Mouse (Mus musculus): ENCODE data around the gene Olfr433.
"Not testable (repeated sequence)": the region's sequence is repeated elsewhere in the genome, so short reads cannot be mapped to it uniquely, and the experiment has no call there.

DNA sequence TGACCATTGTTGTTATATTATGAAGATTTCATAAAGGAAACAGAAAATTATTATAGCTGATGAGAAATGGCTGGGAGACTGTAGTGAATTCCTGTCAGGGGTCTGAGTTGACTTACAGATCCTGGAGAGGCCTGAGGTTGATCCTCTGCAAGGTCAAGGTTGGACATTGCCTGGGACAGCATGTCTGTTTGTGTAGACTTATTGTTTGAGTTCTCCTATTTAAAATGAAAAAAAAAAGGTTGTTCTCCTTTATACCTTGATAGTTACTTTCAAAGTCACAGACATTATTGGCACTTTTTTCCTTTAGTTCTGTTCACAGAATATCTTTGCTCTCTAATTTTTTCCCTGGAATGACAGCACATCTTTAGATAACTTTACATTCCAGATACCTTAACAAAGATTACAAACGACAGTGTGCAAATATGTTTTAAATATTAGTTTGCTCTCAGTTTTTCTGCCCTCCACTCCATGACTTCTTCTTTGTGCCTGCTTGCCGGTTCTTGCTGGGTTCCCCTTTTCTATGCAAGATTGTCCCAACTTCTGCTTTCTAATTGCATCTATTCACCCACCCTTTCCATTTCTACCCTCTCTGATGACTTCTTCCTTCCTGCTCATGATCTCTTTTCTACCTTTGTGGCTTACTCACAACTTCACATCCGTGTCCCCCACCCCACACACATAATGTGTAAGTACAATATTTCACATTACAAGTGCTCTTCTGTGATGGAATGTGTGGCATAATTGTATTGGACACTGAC, 36.0 kb upstream of the Olfr433 start:
- TF ChIP-seq GATA1 (IDR thresholded peaks at IDR 0.05; ENCODE audit: low read depth, low read length); POLR2A (IDR thresholded peaks at IDR 0.05; ENCODE audit: control insufficient read depth in 1 of 2, insufficient read depth in 1 of 2, low read depth in 1 of 2, low read length in 2 of 2, poor library complexity in 1 of 2); EP300 (IDR thresholded peaks at IDR 0.05; ENCODE audit: low read depth in 1 of 2, low read length in 2 of 2); MXI1 (IDR thresholded peaks at IDR 0.05; ENCODE audit: low read depth, low read length); SMC3 (IDR thresholded peaks at IDR 0.05; ENCODE audit: low read depth, low read length); CTCF (IDR thresholded peaks at IDR 0.05 in 2 of 3, conservative IDR thresholded peaks at IDR 0.05 in 1 of 3; ENCODE audit: control insufficient read depth in 1 of 3, insufficient read depth in 1 of 3, low read depth in 2 of 3, low read length in 3 of 3, poor library complexity in 1 of 3, severe bottlenecking in 1 of 3); USF2 (IDR thresholded peaks at IDR 0.05; ENCODE audit: borderline replicate concordance in 1 of 2, insufficient read depth in 1 of 2, low read depth in 1 of 2, low read length in 2 of 2); USF1 (IDR thresholded peaks at IDR 0.05; ENCODE audit: low read depth, low read length); NELFE (IDR thresholded peaks at IDR 0.05; ENCODE audit: low read depth, low read length); POLR2AphosphoS2 (IDR thresholded peaks at IDR 0.05; ENCODE audit: low read length); ETS1 (IDR thresholded peaks at IDR 0.05; ENCODE audit: low read depth, low read length); MAX (IDR thresholded peaks at IDR 0.05; ENCODE audit: low read length): not testable (repeated sequence)

All from MEL (cell line).